Mouse (Mus musculus): ENCODE measurements around the gene Mettl24. TPM values are rescaled to one million over a fixed set of nuclear protein-coding genes. Genes with fewer than 3 reads are reported as not detected.

The Mettl24 gene
- total and polyA plus RNA-seq, 3 experiments, result not detected

DNA sequence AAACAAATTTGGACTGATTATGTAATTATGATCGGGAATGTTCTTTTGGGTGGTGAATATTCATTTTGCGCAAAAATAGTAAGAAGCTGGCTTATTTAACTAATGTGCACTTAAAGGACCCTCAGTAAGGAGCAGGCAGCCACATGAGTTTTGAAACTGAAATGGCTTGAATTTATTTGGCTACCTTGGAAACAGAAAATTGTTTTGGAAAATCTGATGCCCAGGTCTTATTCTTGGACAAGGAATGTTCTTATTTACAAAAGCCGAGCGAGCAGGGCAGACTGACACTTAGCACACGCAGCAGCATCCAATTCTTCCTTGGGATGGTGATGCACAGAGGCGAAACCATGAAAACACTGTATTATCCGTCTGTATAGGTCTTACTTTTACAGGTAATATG, 28.0 kb downstream of the Mettl24 start:
- H3K9me3 ChIP-seq (replicated peaks; ENCODE audit: insufficient read depth, low read length), result no peaks in the 10 kb centered on the region
- H3K27ac ChIP-seq (ENCODE audit: control insufficient read depth, low read depth, low read length), result no peak overlapping the region
- peaks cover 0 to 1% of the 10 kb centered on the region in 2 experiments; a peak in 2 of 4 replicates for H3K27me3 ChIP-seq (ENCODE audit: control insufficient read depth in 1 of 2, insufficient read depth in 2 of 2, low read length in 2 of 2)
- TF ChIP-seq MYB (IDR thresholded peaks at IDR 0.05; ENCODE audit: low read depth, low read length), result no peak
- no peak for TF ChIP-seq TAL1 (IDR thresholded peaks at IDR 0.05; ENCODE audit: low read length)
- no peak overlapping the region for H3K4me3 ChIP-seq (ENCODE audit: control insufficient read depth in 1 of 2, insufficient read depth in 1 of 2, low read depth in 2 of 2, low read length in 2 of 2)
- no peaks in the 10 kb centered on the region for H3K79me2 ChIP-seq (ENCODE audit: control insufficient read depth, insufficient read depth, low read length, poor library complexity)
- no peak overlapping the region for H3K9ac ChIP-seq (ENCODE audit: control insufficient read depth, low read depth, low read length, poor library complexity, severe bottlenecking)
- H3K4me1 ChIP-seq (ENCODE audit: control insufficient read depth in 1 of 2, insufficient read depth in 2 of 2, low read length in 2 of 2), result no peaks in the 10 kb centered on the region
- no peaks in the 10 kb centered on the region for H3K36me3 ChIP-seq (ENCODE audit: control insufficient read depth in 1 of 2, insufficient read depth in 2 of 2, low read length in 2 of 2)
- no peak for DNase-seq (ENCODE audit: low read depth, low spot score)

DNA sequence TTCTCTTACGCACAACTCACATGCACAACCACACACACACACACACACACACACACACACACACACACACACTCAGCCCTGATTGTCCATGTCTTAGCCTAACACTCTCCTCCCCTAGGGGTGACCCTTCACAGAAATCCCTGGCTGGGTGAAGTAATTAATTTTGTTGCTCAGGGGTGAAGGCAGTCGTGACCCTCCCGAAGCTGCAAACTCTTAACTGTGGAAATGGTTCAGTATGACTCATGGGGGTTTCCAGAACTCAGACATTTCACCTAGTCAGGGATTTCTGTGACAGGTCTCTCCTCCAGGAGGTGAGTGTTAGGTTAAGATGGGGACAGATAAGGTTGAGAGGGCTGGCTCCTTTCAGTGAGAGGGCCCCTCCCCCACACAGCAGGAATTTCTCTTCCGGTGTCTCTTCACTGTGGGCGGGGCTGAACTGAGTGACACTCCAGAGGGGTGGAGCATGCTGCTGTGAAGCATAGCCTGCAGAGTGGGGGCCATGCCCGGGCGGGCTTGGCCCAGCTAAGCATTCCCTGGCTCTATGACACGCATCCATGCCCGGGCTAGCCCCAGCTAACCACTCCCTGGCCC, 30.0 kb downstream of the Mettl24 start:
- no peak overlapping the region for H3K27ac ChIP-seq (ENCODE audit: control insufficient read depth, low read depth, low read length)
- no peak for TF ChIP-seq GATA1 (IDR thresholded peaks at IDR 0.05; ENCODE audit: low read depth, low read length)
- TF ChIP-seq SIN3A (IDR thresholded peaks at IDR 0.05; ENCODE audit: low read length), result no peak
- TF ChIP-seq SMC3 (IDR thresholded peaks at IDR 0.05; ENCODE audit: low read depth, low read length), result no peak
- TF ChIP-seq MXI1 (IDR thresholded peaks at IDR 0.05; ENCODE audit: low read depth, low read length), result no peak
- no peak for TF ChIP-seq ZMIZ1 (IDR thresholded peaks at IDR 0.05; ENCODE audit: low read depth, low read length)
- no peak for TF ChIP-seq ELF1 (IDR thresholded peaks at IDR 0.05; ENCODE audit: low read depth, low read length)
- TF ChIP-seq ZNF384 (IDR thresholded peaks at IDR 0.05; ENCODE audit: low read depth, low read length), result no peak
- no peak for TF ChIP-seq UBTF (IDR thresholded peaks at IDR 0.05; ENCODE audit: borderline replicate concordance, insufficient read depth, low read depth, low read length)
- TF ChIP-seq NELFE (IDR thresholded peaks at IDR 0.05; ENCODE audit: low read depth, low read length), result no peak
- no peak for TF ChIP-seq E2F4 (IDR thresholded peaks at IDR 0.05; ENCODE audit: borderline replicate concordance, low read depth, low read length)
- no peak for TF ChIP-seq USF2 (IDR thresholded peaks at IDR 0.05; ENCODE audit: borderline replicate concordance in 1 of 2, insufficient read depth in 1 of 2, low read depth in 1 of 2, low read length in 2 of 2)
- no peak for TF ChIP-seq MYC (IDR thresholded peaks at IDR 0.05; ENCODE audit: low read depth, low read length)
- no peak for TF ChIP-seq TCF12 (IDR thresholded peaks at IDR 0.05; ENCODE audit: low read depth, low read length)
- no peak for TF ChIP-seq GABPA (IDR thresholded peaks at IDR 0.05; ENCODE audit: low read depth, low read length)
- no peak for TF ChIP-seq MEF2A (IDR thresholded peaks at IDR 0.05; ENCODE audit: extremely low read depth, insufficient replicate concordance, low read depth, low read length, poor library complexity, severe bottlenecking)
- H3K36me3 ChIP-seq (ENCODE audit: control insufficient read depth in 1 of 2, insufficient read depth in 2 of 2, low read length in 2 of 2), result no peaks in the 10 kb centered on the region
- DNase-seq (ENCODE audit: low read depth, low spot score), result no peak
- H3K27me3 ChIP-seq (ENCODE audit: control insufficient read depth in 1 of 2, insufficient read depth in 2 of 2, low read length in 2 of 2), result peaks cover 0 to 1% of the 10 kb centered on the region in 2 experiments; a peak in 2 of 4 replicates
- H3K4me1 ChIP-seq (ENCODE audit: control insufficient read depth in 1 of 2, insufficient read depth in 2 of 2, low read length in 2 of 2), result no peaks in the 10 kb centered on the region
- no peak overlapping the region for H3K4me3 ChIP-seq (ENCODE audit: control insufficient read depth in 1 of 2, insufficient read depth in 1 of 2, low read depth in 2 of 2, low read length in 2 of 2)
- H3K9ac ChIP-seq (ENCODE audit: control insufficient read depth, low read depth, low read length, poor library complexity, severe bottlenecking), result no peak overlapping the region
- H3K79me2 ChIP-seq (ENCODE audit: control insufficient read depth, insufficient read depth, low read length, poor library complexity), result no peaks in the 10 kb centered on the region
- H3K9me3 ChIP-seq (replicated peaks; ENCODE audit: insufficient read depth, low read length), result no peaks in the 10 kb centered on the region

All from MEL (cell line).